In genomic region chr9:10645951-10646350, GRCm38 (mm10) we compare ENCODE assay signal across 30 mouse cellular contexts.
"Had no signal": no experiment of that assay in that cellular context is flagged by ENCODE, and none has a peak within 500 bp of the region (broad histone marks: within the 10 kb centered on the region; RNA-seq: fewer than 3 reads in every experiment).

No protein-coding gene starts in this region.

- H3K27me3 ChIP-seq: limb, embryonic 12.5 days; limb, embryonic 13.5 days; limb, embryonic 15.5 days; liver, embryonic 12.5 days; liver, embryonic 13.5 days; liver, embryonic 15.5 days; lung, embryonic 15.5 days; megakaryocyte, embryonic 14.5 days; midbrain, embryonic 12.5 days; midbrain, embryonic 13.5 days; midbrain, embryonic 15.5 days had no signal

- H3K4me3 ChIP-seq: left cerebral cortex, adult 2 months; limb, embryonic 10.5 days; limb, embryonic 12.5 days; limb, embryonic 13.5 days; limb, embryonic 15.5 days; liver, embryonic 12.5 days; liver, embryonic 13.5 days; liver, embryonic 15.5 days; lung, embryonic 15.5 days; megakaryocyte, embryonic 14.5 days; midbrain, embryonic 10.5 days; midbrain, embryonic 12.5 days; midbrain, embryonic 13.5 days; midbrain, embryonic 15.5 days; myocyte had no signal

- H3K4me2 ChIP-seq: limb, embryonic 12.5 days; limb, embryonic 13.5 days; limb, embryonic 15.5 days; liver, embryonic 11.5 days; liver, embryonic 12.5 days; liver, embryonic 13.5 days; liver, embryonic 15.5 days; lung, embryonic 14.5 days; lung, embryonic 15.5 days; midbrain, embryonic 11.5 days; midbrain, embryonic 12.5 days; midbrain, embryonic 13.5 days; midbrain, embryonic 15.5 days had no signal

- H3K9ac ChIP-seq: limb, embryonic 12.5 days; limb, embryonic 13.5 days; limb, embryonic 15.5 days; liver, embryonic 12.5 days; liver, embryonic 13.5 days; liver, embryonic 14.5 days; liver, embryonic 15.5 days; liver, postnatal 0 days; lung, embryonic 14.5 days; lung, embryonic 15.5 days; midbrain, embryonic 12.5 days; midbrain, embryonic 13.5 days; midbrain, embryonic 15.5 days had no signal

- ATAC-seq: liver, embryonic 12.5 days; liver, postnatal 0 days; lung, postnatal 0 days; midbrain, embryonic 13.5 days had no signal

- H3K36me3 ChIP-seq: limb, embryonic 10.5 days; limb, embryonic 12.5 days; limb, embryonic 13.5 days; limb, embryonic 15.5 days; liver, embryonic 12.5 days; liver, embryonic 13.5 days; liver, embryonic 15.5 days; lung, embryonic 15.5 days; midbrain, embryonic 10.5 days; midbrain, embryonic 12.5 days; midbrain, embryonic 13.5 days; midbrain, embryonic 15.5 days had no signal

- H3K9me3 ChIP-seq: limb, embryonic 10.5 days; limb, embryonic 12.5 days; limb, embryonic 13.5 days; limb, embryonic 15.5 days; liver, embryonic 12.5 days; liver, embryonic 13.5 days; liver, embryonic 15.5 days; lung, embryonic 15.5 days; megakaryocyte, embryonic 14.5 days; midbrain, embryonic 10.5 days; midbrain, embryonic 12.5 days; midbrain, embryonic 13.5 days; midbrain, embryonic 15.5 days had no signal

- H3K4me1 ChIP-seq: limb, embryonic 10.5 days; limb, embryonic 12.5 days; limb, embryonic 13.5 days; limb, embryonic 15.5 days; liver, embryonic 12.5 days; liver, embryonic 13.5 days; liver, embryonic 15.5 days; lung, embryonic 15.5 days; megakaryocyte, embryonic 14.5 days; midbrain, embryonic 12.5 days had no signal

- DNase-seq: layer of hippocampus, postnatal 36 days; liver; liver, embryonic 13.5 days; liver, postnatal 0 days; lung, adult 18-20 months; lung, adult 2 months; lung, embryonic 14.5 days; lung, postnatal 10 days; lung, postnatal 14 days; lung, postnatal 36 days; lung, postnatal 4 days had no signal

- H3K27ac ChIP-seq: left cerebral cortex, adult 2 months; limb, embryonic 10.5 days; limb, embryonic 12.5 days; limb, embryonic 13.5 days; limb, embryonic 15.5 days; liver, embryonic 12.5 days; liver, embryonic 13.5 days; liver, embryonic 14.5 days; liver, embryonic 15.5 days; lung, embryonic 15.5 days; macrophage; midbrain, embryonic 10.5 days; midbrain, embryonic 12.5 days; midbrain, embryonic 13.5 days; midbrain, embryonic 15.5 days had no signal
